Mouse (Mus musculus) stomach, embryonic 16.5 days (tissue): ENCODE results near the gene Snd1. TPM values are rescaled to one million over a fixed set of nuclear protein-coding genes. Genes with fewer than 3 reads are reported as not detected.

ENCODE experiments used
- ATAC-seq: fragments of 200-750 bp; cut with Nextera tagmentation; 2 replicates; pipeline ENCODE4 v1.8.0; 2017; ENCODE audit warnings: moderate number of reproducible peaks, moderate TSS enrichment; ENCODE audit not compliant: insufficient read depth, low FRiP score
- H3K27ac ChIP-seq: fragments of 300-500 bp; sonication (generic); 2 replicates; pipeline ENCODE4 v1.5.1; 2014; ENCODE audit warnings: low read length
- H3K27me3 ChIP-seq: fragments of 300-500 bp; sonication (generic); 2 replicates; pipeline ENCODE4 v1.6.1; 2014; ENCODE audit warnings: low read length, control low read depth, mixed read lengths; ENCODE audit not compliant: control insufficient read depth, insufficient read depth
- H3K36me3 ChIP-seq: fragments of 300-500 bp; sonication (generic); 2 replicates; pipeline ENCODE4 v1.6.1; 2014; ENCODE audit warnings: low read length; ENCODE audit not compliant: control insufficient read depth, insufficient read depth
- H3K4me1 ChIP-seq: fragments of 300-500 bp; sonication (generic); 2 replicates; pipeline ENCODE4 v1.6.1; 2014; ENCODE audit warnings: low read length, control low read depth, mixed read lengths; ENCODE audit not compliant: control insufficient read depth, insufficient read depth
- H3K4me2 ChIP-seq: fragments of 300-500 bp; sonication (generic); 2 replicates; pipeline ENCODE4 v1.6.1; 2014; ENCODE audit warnings: low read depth, low read length, mixed read lengths
- H3K4me3 ChIP-seq: fragments of 300-500 bp; sonication (generic); replicated peaks from 2 replicates; pipeline ENCODE4 v1.5.1; 2014; ENCODE audit warnings: mild to moderate bottlenecking, low read length
- H3K9ac ChIP-seq: fragments of 300-500 bp; sonication (generic); 2 replicates; pipeline ENCODE4 v1.6.1; 2014; ENCODE audit warnings: low read length
- H3K9me3 ChIP-seq: fragments of 300-500 bp; sonication (generic); replicated peaks from 2 replicates; pipeline ENCODE4 v1.6.1; 2016; ENCODE audit warnings: low read length, control low read depth; ENCODE audit not compliant: control insufficient read depth
- WGBS: fragments of 180-500 bp; shearing (Covaris S2); extraction: QIAGEN DNeasy Blood & Tissue Kit; methylation state at CpG from one replicate; pipeline ENCODE4 v1.1.7; 2014; 5-methylcytosine and 5-hydroxymethylcytosine counted together
- polyA plus RNA-seq: library from polyadenylated mRNA; unstranded; fragments of >200 nt; fragmentation: Nextera tagmentation; extraction: Ambion mirVana; gene quantifications from 2 replicates; pipeline ENCODE4 v1.2.1, GENCODE M21; 2015

The Snd1 gene
- polyA plus RNA-seq, 1 experiment from 2014 or later = 136 TPM

- H3K9me3 ChIP-seq = no peaks in the 10 kb centered on the region
- H3K27ac ChIP-seq = no peak overlapping the region
- no peak overlapping the region for H3K9ac ChIP-seq
- whole genome bisulfite sequencing = 70% methylated on average over 6 of the region's 6 CpGs
- no peak for ATAC-seq
- no peak overlapping the region for H3K4me2 ChIP-seq
- H3K4me1 ChIP-seq = 0 out of 2 replicates have a peak, but pooled peaks cover 3% of the 10 kb centered on the region
- no peaks in the 10 kb centered on the region for H3K36me3 ChIP-seq
- H3K27me3 ChIP-seq = no peaks in the 10 kb centered on the region
- H3K4me3 ChIP-seq = no peak overlapping the region
These were observed 160.8 kb downstream of the Snd1 start for GRCm38 (mm10) chr6:28635531-28636348.

GRCm38 (mm10) chr6:28640088-28640487 is 165.1 kb downstream of the Snd1 start:
- Histone ChIP-seq H3K9me3 (no peaks in the 10 kb centered on the region), H3K27me3 (no peaks in the 10 kb centered on the region), H3K4me2 (no peak overlapping the region), H3K36me3 (no peaks in the 10 kb centered on the region), H3K4me3 (no peak overlapping the region), H3K27ac (no peak overlapping the region), H3K9ac (no peak overlapping the region), H3K4me1 (no peaks in the 10 kb centered on the region)
- no peak for ATAC-seq
- WGBS = 75% methylated on average over 5 of the region's 5 CpGs

GRCm38 (mm10) chr6:28642909-28643308 is 168.0 kb downstream of the Snd1 start:
- Histone ChIP-seq H3K36me3 (no peaks in the 10 kb centered on the region), H3K9me3 (no peaks in the 10 kb centered on the region), H3K4me2 (no peak overlapping the region), H3K9ac (no peak overlapping the region), H3K27me3 (no peaks in the 10 kb centered on the region), H3K27ac (no peak overlapping the region), H3K4me3 (no peak overlapping the region), H3K4me1 (no peaks in the 10 kb centered on the region)
- WGBS = 63% methylated on average over 2 of the region's 2 CpGs
- ATAC-seq = no peak

GRCm38 (mm10) chr6:28645231-28645630 is 170.3 kb downstream of the Snd1 start:
- ATAC-seq = no peak

GRCm38 (mm10) chr6:28656511-28656910 is 181.6 kb downstream of the Snd1 start:
- Histone ChIP-seq H3K4me2 (no peak overlapping the region), H3K36me3 (no peaks in the 10 kb centered on the region), H3K4me1 (no peaks in the 10 kb centered on the region), H3K27ac (no peak overlapping the region), H3K9me3 (no peaks in the 10 kb centered on the region), H3K27me3 (no peaks in the 10 kb centered on the region), H3K4me3 (no peak overlapping the region), H3K9ac (no peak overlapping the region)
- ATAC-seq = no peak
- 94% methylated on average over 5 of the region's 5 CpGs for WGBS

More at GRCm38 (mm10) chr6:28645231-28645630, 170.3 kb downstream of the Snd1 start:
- Histone ChIP-seq H3K27me3 (no peaks in the 10 kb centered on the region), H3K36me3 (no peaks in the 10 kb centered on the region), H3K4me2 (no peak overlapping the region), H3K9ac (no peak overlapping the region), H3K4me3 (no peak overlapping the region), H3K9me3 (no peaks in the 10 kb centered on the region), H3K27ac (no peak overlapping the region), H3K4me1 (no peaks in the 10 kb centered on the region)

- Histone ChIP-seq H3K36me3 (no peaks in the 10 kb centered on the region), H3K4me2 (no peak overlapping the region), H3K4me3 (no peak overlapping the region), H3K27me3 (no peaks in the 10 kb centered on the region), H3K27ac (no peak overlapping the region), H3K9me3 (no peaks in the 10 kb centered on the region), H3K9ac (no peak overlapping the region), H3K4me1 (no peaks in the 10 kb centered on the region)
- ATAC-seq = no peak
- WGBS = 77% methylated on average over 3 of the region's 3 CpGs
These were observed 188.1 kb downstream of the Snd1 start for GRCm38 (mm10) chr6:28663004-28663403.

- H3K9ac ChIP-seq = no peak overlapping the region
- H3K4me3 ChIP-seq = no peak overlapping the region
- no peak overlapping the region for H3K4me2 ChIP-seq
- ATAC-seq = no peak
- H3K27me3 ChIP-seq = no peaks in the 10 kb centered on the region
- no peaks in the 10 kb centered on the region for H3K36me3 ChIP-seq
- H3K27ac ChIP-seq = no peak overlapping the region
- no peaks in the 10 kb centered on the region for H3K9me3 ChIP-seq
- no peaks in the 10 kb centered on the region for H3K4me1 ChIP-seq
- WGBS = 90% methylated on average over 5 of the region's 5 CpGs
These were observed 188.7 kb downstream of the Snd1 start for GRCm38 (mm10) chr6:28663670-28664069.

GRCm38 (mm10) chr6:28664716-28665115 is 189.8 kb downstream of the Snd1 start:
- Histone ChIP-seq H3K4me1 (no peaks in the 10 kb centered on the region), H3K9ac (no peak overlapping the region), H3K9me3 (no peaks in the 10 kb centered on the region), H3K4me2 (no peak overlapping the region), H3K27me3 (no peaks in the 10 kb centered on the region), H3K36me3 (no peaks in the 10 kb centered on the region), H3K27ac (no peak overlapping the region), H3K4me3 (no peak overlapping the region)
- no peak for ATAC-seq
- 77% methylated on average over 3 of the region's 3 CpGs for WGBS

- Histone ChIP-seq H3K27me3 (no peaks in the 10 kb centered on the region), H3K4me2 (no peak overlapping the region), H3K27ac (no peak overlapping the region), H3K4me1 (no peaks in the 10 kb centered on the region), H3K9me3 (no peaks in the 10 kb centered on the region), H3K36me3 (no peaks in the 10 kb centered on the region), H3K9ac (no peak overlapping the region), H3K4me3 (no peak overlapping the region)
- 91% methylated on average over 1 of the region's 1 CpGs for WGBS
- no peak for ATAC-seq
These were observed 192.6 kb downstream of the Snd1 start for GRCm38 (mm10) chr6:28667586-28667985.
